Mouse (Mus musculus): ENCODE data around the gene Olfr1105.

Olfr1105 gene

GRCm38 (mm10) chr2:87036431-87036830 lies at the start of gene Olfr1105:
Gene Olfr1105 (minus strand): TSS chr2:87036531.
- DNase-seq (ENCODE audit: low spot score) = no peak

- no peak for DNase-seq (ENCODE audit: low spot score)
Measured at GRCm38 (mm10) chr2:87075717-87076116, 39.4 kb upstream of the Olfr1105 start, which contains the start of gene Olfr1107. Gene Olfr1107 (minus strand): TSS chr2:87075817.

GRCm38 (mm10) chr2:87052173-87052572 lies 15.8 kb upstream of the Olfr1105 start, which contains the start of gene Olfr1106:
Gene Olfr1106 (minus strand): TSS chr2:87052273.
- no peak for DNase-seq (ENCODE audit: low spot score)

- DNase-seq (ENCODE audit: low spot score) = no peak
Measured at GRCm38 (mm10) chr2:87026980-87027379, 9.4 kb downstream of the Olfr1105 start, which contains the start of gene Olfr1104. Gene Olfr1104 (minus strand): TSS chr2:87027080.

- DNase-seq (ENCODE audit: low spot score) = no peak
Measured at GRCm38 (mm10) chr2:86998098-86998497, 38.2 kb downstream of the Olfr1105 start, which contains the start of gene Olfr1102. Gene Olfr1102 (plus strand): TSS chr2:86998398.

GRCm38 (mm10) chr2:86991121-86991520 lies 45.2 kb downstream of the Olfr1105 start, which contains the start of gene Olfr1101:
Gene Olfr1101 (minus strand): TSS chr2:86991221.
- no peak for DNase-seq (ENCODE audit: low spot score)

All from yolk sac, embryonic 10.5 days (tissue).